Mouse (Mus musculus): ENCODE measurements at regions not wholly inside any gene's neighbourhood (a gene's known extent, or its start where the extent isn't known, plus 50 kb on each side); places are given as distances from the start of the nearest gene placed in this dataset.

DNA sequence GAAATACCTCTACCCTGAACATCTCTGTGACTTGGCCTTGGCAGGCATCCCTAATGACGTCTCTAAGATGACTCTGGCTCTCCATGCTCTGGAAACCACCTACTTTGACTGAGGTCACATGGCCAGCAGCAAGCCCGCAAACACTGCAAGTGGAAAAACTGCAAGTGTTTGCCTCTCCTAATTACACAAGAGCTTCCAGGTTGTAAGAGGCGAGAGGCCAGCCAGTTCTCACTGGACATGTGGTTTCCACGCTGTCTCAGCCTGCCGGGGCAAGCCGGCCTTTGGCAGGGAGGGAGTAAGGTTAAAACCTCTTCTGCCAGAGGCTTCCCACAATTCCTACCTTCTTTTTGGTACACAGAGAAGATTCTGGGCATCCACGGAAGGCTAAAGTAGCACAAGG is 79.9 kb upstream of the Lrig1 start:
- TF ChIP-seq CTCF (IDR thresholded peaks at IDR 0.05; ENCODE audit: borderline replicate concordance, insufficient read depth, low read depth, low read length) = no peak
- TF ChIP-seq POLR2A (IDR thresholded peaks at IDR 0.05; ENCODE audit: borderline replicate concordance, insufficient read depth, low read length) = no peak

Measured in cerebellum, adult 2 months (tissue).